Mouse (Mus musculus) megakaryocyte, embryonic 14.5 days (primary cell): ENCODE measurements around the gene Mxd1.

Source experiments
- FLI1 ChIP-seq: IDR thresholded peaks from 2 replicates; pipeline ENCODE4 v1.6.1; 2012; ENCODE audit warnings: low read length, inconsistent platforms, mixed read lengths
- GATA1 ChIP-seq: IDR thresholded peaks from 3 replicates; pipeline ENCODE4 v1.6.1; 2012; ENCODE audit warnings: mixed read lengths, low read length, inconsistent platforms, borderline replicate concordance

GRCm38 (mm10) chr6:86658501-86658900 is 10.5 kb downstream of the Mxd1 start:
- no peak for TF ChIP-seq GATA1
- TF ChIP-seq FLI1: no peak
